Mouse (Mus musculus): ENCODE results near the gene Gpr84.

GRCm38 (mm10) chr15:103333081-103333615, 22.7 kb upstream of the Gpr84 start:
- no peak for TF ChIP-seq CTCF (IDR thresholded peaks at IDR 0.05; ENCODE audit: low read depth)
- TF ChIP-seq EP300 (optimal IDR thresholded peaks at IDR 0.05): no peak

Measured in stomach, postnatal 0 days (tissue).